Mouse (Mus musculus) forebrain, postnatal 0 days (tissue): ENCODE results near the gene Ppp2r1b. TPM values are rescaled to one million over a fixed set of nuclear protein-coding genes. Genes with fewer than 3 reads are reported as not detected.

Experiments used
- ATAC-seq: fragments of 200-750 bp; cut with Nextera tagmentation; 2 replicates; pipeline ENCODE4 v1.8.0; 2017; ENCODE audit warnings: mild to moderate bottlenecking, moderate library complexity
- DNase-seq: peaks from one replicate; pipeline ENCODE4 v3.0.0-alpha.2; 2015
- H3K27ac ChIP-seq: fragments of 300-500 bp; sonication (generic); 2 replicates; pipeline ENCODE4 v1.5.1; 2014; ENCODE audit warnings: low read depth, mild to moderate bottlenecking, antibody characterized with exemption, low read length, moderate library complexity, mixed read lengths
- H3K27me3 ChIP-seq: fragments of 300-500 bp; sonication (generic); 2 replicates; pipeline ENCODE4 v1.6.1; 2014; ENCODE audit warnings: mild to moderate bottlenecking, low read length, mixed read lengths; ENCODE audit not compliant: insufficient read depth
- H3K36me3 ChIP-seq: fragments of 300-500 bp; sonication (generic); 2 replicates; pipeline ENCODE4 v1.6.1; 2014; ENCODE audit warnings: mild to moderate bottlenecking, moderate library complexity; ENCODE audit not compliant: insufficient read depth
- H3K4me1 ChIP-seq: fragments of 300-500 bp; sonication (generic); 2 replicates; pipeline ENCODE4 v1.6.1; 2014; ENCODE audit warnings: antibody characterized with exemption; ENCODE audit not compliant: insufficient read depth
- H3K4me2 ChIP-seq: fragments of 300-500 bp; sonication (generic); 2 replicates; pipeline ENCODE4 v1.6.1; 2014; ENCODE audit warnings: low read depth, mild to moderate bottlenecking, moderate library complexity
- H3K4me3 ChIP-seq: fragments of 300-500 bp; sonication (generic); 2 replicates; pipeline ENCODE4 v1.5.1; 2014; ENCODE audit warnings: low read depth, low read length, mixed read lengths
- H3K9ac ChIP-seq: fragments of 300-500 bp; sonication (generic); 2 replicates; pipeline ENCODE4 v1.6.1; 2014; ENCODE audit warnings: mild to moderate bottlenecking
- H3K9me3 ChIP-seq: fragments of 300-500 bp; sonication (generic); 2 replicates; pipeline ENCODE4 v1.6.1; 2016; ENCODE audit warnings: low read length
- CTCF ChIP-seq: sonication (generic); IDR thresholded peaks from 2 replicates; pipeline ENCODE4 v1.5.1; 2016; ENCODE audit warnings: antibody characterized with exemption, control low read depth, low read depth
- WGBS: fragments of 180-500 bp; shearing (Covaris S2); extraction: QIAGEN DNeasy Blood & Tissue Kit; methylation state at CpG from one replicate; pipeline ENCODE4 v1.1.7; 2014; 5-methylcytosine and 5-hydroxymethylcytosine counted together
- polyA plus RNA-seq: library from polyadenylated mRNA; unstranded; fragments of >200 nt; fragmentation: Nextera tagmentation; extraction: Ambion mirVana; gene quantifications from 2 replicates; pipeline ENCODE4 v1.2.1, GENCODE M21; 2015
- total RNA-seq: library from RNA; depleted of rRNA; stranded (reverse); fragments of >200 nt; gene quantifications from 2 replicates; pipeline ENCODE4 v1.2.3, GENCODE M21; 2014

Gene Ppp2r1b
- total and polyA plus RNA-seq, 2 experiments from 2014 or later: 26.0 to 29.8 TPM

DNA sequence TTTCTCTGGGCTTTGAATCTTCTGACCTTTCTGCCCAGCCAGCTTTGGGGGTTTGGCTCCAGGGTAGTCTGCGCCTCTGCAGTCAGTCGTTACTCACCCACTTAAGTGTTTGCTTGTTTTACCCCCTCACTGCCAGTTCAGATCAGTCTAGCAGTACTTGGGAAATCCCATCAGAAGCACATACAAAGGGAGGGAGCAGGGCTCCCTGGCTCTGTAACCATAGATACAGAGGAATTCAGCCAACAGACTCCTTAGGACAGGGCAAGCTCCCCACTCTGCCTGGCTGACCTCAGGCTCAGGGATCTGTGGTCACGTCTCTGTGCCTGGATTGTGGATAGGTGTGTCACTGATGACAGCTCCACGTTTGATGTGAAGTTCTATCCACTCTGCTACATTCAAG lies 42.2 kb downstream of the Ppp2r1b start:
- peaks cover 14% of the 10 kb centered on the region; the same call in 1 of the 2 replicates for H3K36me3 ChIP-seq
- H3K4me2 ChIP-seq: no peak overlapping the region
- H3K4me1 ChIP-seq: no peaks in the 10 kb centered on the region
- DNase-seq (no peak), ATAC-seq (peak; percentile 47; the same call in 1 of the 2 replicates)
- WGBS: 27% methylated on average over 4 of the region's 4 CpGs
- H3K9ac ChIP-seq: no peak overlapping the region
- no peaks in the 10 kb centered on the region for H3K27me3 ChIP-seq
- H3K9me3 ChIP-seq: no peaks in the 10 kb centered on the region
- H3K4me3 ChIP-seq: no peak overlapping the region
- no peak overlapping the region for H3K27ac ChIP-seq
- TF ChIP-seq CTCF: no peak

DNA sequence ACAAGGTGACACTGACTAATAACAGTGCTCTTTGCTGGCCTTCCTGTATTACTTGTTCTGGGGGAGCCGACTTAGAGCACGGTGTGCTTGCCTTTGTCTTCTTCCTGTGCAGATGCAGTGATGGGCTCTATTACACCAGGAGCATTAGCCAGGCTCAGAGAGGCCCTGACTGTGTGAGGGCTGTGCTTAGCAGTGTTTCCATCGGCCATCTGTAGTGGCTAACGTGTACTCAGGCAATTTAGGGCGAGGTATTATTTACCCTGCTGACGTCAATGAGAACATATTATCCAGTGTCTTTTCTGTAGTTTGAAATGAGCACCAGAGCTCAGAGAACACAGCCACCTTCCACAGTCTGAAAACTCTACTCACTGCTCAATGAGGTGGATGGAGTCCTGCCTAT lies 44.1 kb downstream of the Ppp2r1b start:
- DNase-seq (no peak), ATAC-seq (no peak)
- Histone ChIP-seq H3K36me3 (peaks cover 21% of the 10 kb centered on the region), H3K4me3 (no peak overlapping the region), H3K27ac (no peak overlapping the region), H3K9me3 (no peaks in the 10 kb centered on the region), H3K27me3 (no peaks in the 10 kb centered on the region), H3K9ac (no peak overlapping the region), H3K4me2 (no peak overlapping the region), H3K4me1 (no peaks in the 10 kb centered on the region)
- WGBS: 55% methylated on average over 6 of the region's 6 CpGs
- no peak for TF ChIP-seq CTCF

DNA sequence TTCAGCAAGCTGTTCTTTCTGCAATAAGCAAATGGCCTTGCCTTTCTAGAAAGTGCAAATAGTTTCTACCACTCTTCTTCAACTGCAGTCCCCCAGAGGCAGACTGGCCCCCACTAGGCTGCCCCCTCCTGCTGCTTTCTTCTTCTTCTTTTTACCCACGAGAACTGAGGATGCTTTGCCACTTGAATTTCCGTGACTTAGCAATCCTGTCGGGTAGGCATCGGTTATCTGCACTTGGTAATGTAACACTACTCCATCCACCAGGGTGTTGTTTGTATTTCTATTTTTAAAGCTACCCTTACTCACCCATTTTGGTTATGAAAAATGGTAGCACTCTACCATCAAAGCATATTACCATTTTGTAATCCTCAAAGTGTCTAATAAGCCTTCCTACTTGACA lies 44.9 kb downstream of the Ppp2r1b start:
- TF ChIP-seq CTCF: no peak
- no peak overlapping the region for H3K27ac ChIP-seq
- WGBS: 71% methylated on average over 4 of the region's 4 CpGs
- no peak overlapping the region for H3K4me2 ChIP-seq
- no peaks in the 10 kb centered on the region for H3K9me3 ChIP-seq
- ATAC-seq: no peak
- no peak overlapping the region for H3K9ac ChIP-seq
- H3K27me3 ChIP-seq: no peaks in the 10 kb centered on the region
- DNase-seq: no peak
- no peak overlapping the region for H3K4me3 ChIP-seq
- no peaks in the 10 kb centered on the region for H3K4me1 ChIP-seq
- H3K36me3 ChIP-seq: peaks cover 29% of the 10 kb centered on the region

- DNase-seq (no peak), ATAC-seq (no peak)
- H3K27ac ChIP-seq: no peak overlapping the region
- no peaks in the 10 kb centered on the region for H3K4me1 ChIP-seq
- TF ChIP-seq CTCF: no peak
- H3K9me3 ChIP-seq: no peaks in the 10 kb centered on the region
- no peak overlapping the region for H3K9ac ChIP-seq
- no peak overlapping the region for H3K4me2 ChIP-seq
- no peaks in the 10 kb centered on the region for H3K27me3 ChIP-seq
- 94% methylated on average over 3 of the region's 3 CpGs for WGBS
- H3K36me3 ChIP-seq: peaks cover 35% of the 10 kb centered on the region
- no peak overlapping the region for H3K4me3 ChIP-seq
These were observed 45.5 kb downstream of the Ppp2r1b start for GRCm38 (mm10) chr9:50890494-50891090.

DNA sequence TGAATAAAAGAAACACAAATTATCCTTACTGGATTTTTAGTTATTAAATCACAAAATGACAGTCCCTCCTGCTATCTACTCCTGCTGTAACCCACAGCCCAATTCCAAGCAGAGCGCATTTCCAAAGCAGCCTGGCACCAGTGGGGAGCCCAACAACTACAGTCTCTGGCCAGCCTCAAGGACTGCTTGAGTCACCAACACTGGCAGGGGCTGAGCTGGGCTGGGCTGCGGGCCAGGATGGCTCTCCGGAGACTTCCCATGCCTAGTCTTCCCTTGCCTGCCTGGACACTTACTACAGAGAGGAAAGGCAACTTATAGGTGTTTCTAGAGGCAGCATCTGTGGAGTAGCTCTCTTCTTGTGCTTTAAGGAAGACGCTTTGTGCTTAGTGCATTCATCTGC lies 48.6 kb downstream of the Ppp2r1b start:
- Histone ChIP-seq H3K4me3 (no peak overlapping the region), H3K4me1 (no peaks in the 10 kb centered on the region), H3K27ac (no peak overlapping the region), H3K9me3 (no peaks in the 10 kb centered on the region), H3K27me3 (no peaks in the 10 kb centered on the region), H3K4me2 (no peak overlapping the region), H3K36me3 (peaks cover 60% of the 10 kb centered on the region), H3K9ac (no peak overlapping the region)
- no peak for TF ChIP-seq CTCF
- peak; percentile 62 for ATAC-seq
- 69% methylated on average over 4 of the region's 4 CpGs for WGBS
- peak; percentile 58 for DNase-seq

GRCm38 (mm10) chr9:50900026-50900920 lies 55.2 kb downstream of the Ppp2r1b start:
- ATAC-seq (no peak; the same call in 1 of the 2 replicates), DNase-seq (peak; percentile 10)
- TF ChIP-seq CTCF: no peak

More at GRCm38 (mm10) chr9:50900026-50900920, 55.2 kb downstream of the Ppp2r1b start:
- H3K36me3 ChIP-seq: peaks cover 34% of the 10 kb centered on the region
- no peak overlapping the region for H3K9ac ChIP-seq
- H3K27ac ChIP-seq: no peak overlapping the region
- no peaks in the 10 kb centered on the region for H3K27me3 ChIP-seq
- no peaks in the 10 kb centered on the region for H3K9me3 ChIP-seq
- H3K4me3 ChIP-seq: no peak overlapping the region
- no peak overlapping the region for H3K4me2 ChIP-seq
- H3K4me1 ChIP-seq: no peaks in the 10 kb centered on the region
- 23% methylated on average over 7 of the region's 7 CpGs for WGBS
